In genomic region chr9:13297668-13298512, GRCm38 (mm10) we compare ENCODE assay signal across 8 mouse cellular contexts. TPM values are rescaled to one million over a fixed set of nuclear protein-coding genes. Genes with fewer than 3 reads are reported as not detected.
A peak's percentile ranks its signal among the peaks of the same experiment; 100 is the strongest.
DNase-seq lines count a peak whose midpoint lies in the region; ATAC-seq and TF ChIP-seq lines count a peak whose summit lies in the region.

Gene Maml2, plus strand, starts transcription at chr9:13297957.

- WGBS in forebrain, embryonic 15.5 days: 1% methylated on average over 23 of the region's 23 CpGs

- H3K9ac ChIP-seq in forebrain, embryonic 15.5 days (replicated peaks): peak within 1 kb of the TSS; percentile 59

- H3K27ac ChIP-seq in forebrain, embryonic 15.5 days (replicated peaks): peak within 1 kb of the TSS; percentile 76

- peak; percentile 38 for DNase-seq in G1E (ENCODE audit: low spot score)
- peak; percentile 28 for DNase-seq in c-Kit-positive CD71-positive TER-119-negative erythroid progenitor cells, embryonic 14.5 days (ENCODE audit: low read depth)
- DNase-seq in heart, postnatal 4 days: peak; percentile 70
- peak; percentile 63 for DNase-seq in layer of hippocampus, adult 9-11 months
- peak; percentile 80 to 83 for DNase-seq in lung, postnatal 4 days
- DNase-seq in retina, postnatal 7 days (ENCODE audit: low read depth, low spot score): peak; percentile 43
- DNase-seq in urinary bladder, postnatal 14 days (ENCODE audit: low spot score): peak; percentile 55

- peaks cover 56% of the 10 kb centered on the region for H3K4me1 ChIP-seq in G1E (ENCODE audit: insufficient read depth, low read depth, low read length)
- H3K4me1 ChIP-seq in forebrain, embryonic 15.5 days: peaks cover 55% of the 10 kb centered on the region

- H3K4me3 ChIP-seq in G1E (ENCODE audit: low read depth, low read length): peak within 1 kb of the TSS; percentile 73
- peak within 1 kb of the TSS; percentile 55 for H3K4me3 ChIP-seq in forebrain, embryonic 15.5 days

- H3K4me2 ChIP-seq in forebrain, embryonic 15.5 days (replicated peaks): peak within 1 kb of the TSS; percentile 95

- no peaks in the 10 kb centered on the region for H3K27me3 ChIP-seq in G1E (ENCODE audit: insufficient read depth, low read length)
- H3K27me3 ChIP-seq in forebrain, embryonic 15.5 days: no peaks in the 10 kb centered on the region

- H3K36me3 ChIP-seq in G1E (replicated peaks): peaks cover 8% of the 10 kb centered on the region
- no peaks in the 10 kb centered on the region for H3K36me3 ChIP-seq in forebrain, embryonic 15.5 days

- H3K9me3 ChIP-seq in G1E (replicated peaks): no peaks in the 10 kb centered on the region
- no peaks in the 10 kb centered on the region for H3K9me3 ChIP-seq in forebrain, embryonic 15.5 days

- no peak for TF ChIP-seq CTCF in G1E (IDR thresholded peaks at IDR 0.05; ENCODE audit: low read depth, low read length)

- peak; percentile 67 for ATAC-seq in G1E (ENCODE audit: extremely low read depth, insufficient number of reproducible peaks, low FRiP score, poor library complexity, severe bottlenecking)
- peak; percentile 77 for ATAC-seq in forebrain, embryonic 15.5 days (replicated peaks)

RNA-seq across cellular contexts. Expression of gene Maml2, which starts in this region (rescaled TPM):
- 5.4 and 5.7 TPM in 2 replicates for total RNA-seq in G1E (2014; fragmentation: Nextera tagmentation)
- 0.81 and 1.3 TPM in 2 replicates for total RNA-seq in G1E (2017)
- 0.24 and 0.25 TPM in 2 replicates for polyA plus RNA-seq in G1E (2012)
- polyA plus RNA-seq in forebrain, embryonic 15.5 days (2015; fragmentation: Nextera tagmentation; extraction: Ambion mirVana): 8.1 and 9.3 TPM in 2 replicates
- total RNA-seq in heart, postnatal 4 days (2021): 10 to 100 TPM; 11.9 to 13.2 TPM

Comparison
In these comparisons a context has a peak if more than half of its experiments do, and no peak if none do; other contexts are left out.
1. Peak in every context shown above with its lines: DNase-seq, ATAC-seq, H3K4me3 ChIP-seq and H3K27ac ChIP-seq.
2. DNase-seq: peak in every context shown above with its lines; median percentile 82 in lung, postnatal 4 days; 70 in heart, postnatal 4 days; 63 in layer of hippocampus, adult 9-11 months; 55 in urinary bladder, postnatal 14 days; 43 in retina, postnatal 7 days; 38 in G1E; 28 in c-Kit-positive CD71-positive TER-119-negative erythroid progenitor cells, embryonic 14.5 days.